Mouse (Mus musculus) ovary, adult 10 weeks (tissue): ENCODE measurements around the gene Cobl. TPM values are rescaled to one million over a fixed set of nuclear protein-coding genes. Genes with fewer than 3 reads are reported as not detected.

Experiments
- polyA plus RNA-seq: library from polyadenylated mRNA; stranded (reverse); fragments of 350-450 nt; fragmentation: Illumina TruSeq; extraction: RNeasy Lipid Tissue Mini Kit (QIAGEN cat#74804); gene quantifications from one replicate; pipeline ENCODE4 v1.2.3, GENCODE M21; 2014

Gene Cobl
- polyA plus RNA-seq: 13.9 TPM

DNA sequence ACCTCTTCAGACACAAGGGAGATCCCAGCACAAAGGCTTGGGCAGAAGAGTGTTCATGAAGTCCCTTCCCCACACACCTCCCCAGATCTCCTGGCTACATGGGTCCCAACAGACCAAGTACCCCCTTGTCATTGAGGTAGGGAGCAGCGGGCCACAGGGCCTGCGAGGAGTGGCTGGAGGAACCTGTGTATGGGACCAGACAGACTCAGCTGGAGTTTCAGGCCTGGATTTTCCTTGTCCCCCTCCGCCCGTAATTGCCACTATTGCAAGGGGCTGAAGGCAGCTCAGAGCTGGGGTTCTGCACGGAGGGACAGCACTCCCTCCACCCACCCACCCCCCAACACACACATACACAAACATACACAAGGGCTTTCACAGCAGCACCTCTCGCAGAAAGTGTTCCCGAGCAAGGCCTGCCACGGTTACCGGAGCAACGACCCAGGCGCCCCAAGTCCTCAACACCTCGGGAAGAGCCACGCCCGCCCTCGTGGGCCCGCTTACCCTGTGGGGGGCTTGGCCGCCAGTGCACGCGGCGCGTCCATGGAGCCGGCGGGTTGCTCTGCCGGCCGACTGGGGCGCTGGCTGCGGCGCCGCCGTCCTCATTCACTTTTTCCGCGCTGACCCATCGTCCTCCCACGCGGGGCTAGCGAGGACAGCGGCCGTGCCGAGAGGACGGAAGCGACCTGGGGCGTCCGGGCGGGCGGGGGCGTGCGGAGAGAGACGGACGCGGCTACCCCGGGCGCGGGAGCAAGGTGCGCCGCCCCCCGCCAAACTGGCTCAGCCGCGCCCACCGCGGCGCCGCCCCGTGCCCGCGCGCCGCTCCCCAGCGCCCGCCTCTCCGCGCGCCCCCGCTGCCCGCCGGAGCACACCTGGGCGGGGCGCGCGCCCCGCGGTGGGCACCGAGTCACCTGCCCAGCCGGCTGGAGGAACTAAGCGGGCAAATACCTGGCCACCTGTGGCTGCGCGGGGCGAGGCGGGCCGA, at the start of gene Cobl:
TSS of gene Cobl (minus strand) at position 780 of the 982 bp plus-strand sequence.

